Comparison of ENCODE assay signal across 13 mouse cellular contexts in the genomic region with DNA sequence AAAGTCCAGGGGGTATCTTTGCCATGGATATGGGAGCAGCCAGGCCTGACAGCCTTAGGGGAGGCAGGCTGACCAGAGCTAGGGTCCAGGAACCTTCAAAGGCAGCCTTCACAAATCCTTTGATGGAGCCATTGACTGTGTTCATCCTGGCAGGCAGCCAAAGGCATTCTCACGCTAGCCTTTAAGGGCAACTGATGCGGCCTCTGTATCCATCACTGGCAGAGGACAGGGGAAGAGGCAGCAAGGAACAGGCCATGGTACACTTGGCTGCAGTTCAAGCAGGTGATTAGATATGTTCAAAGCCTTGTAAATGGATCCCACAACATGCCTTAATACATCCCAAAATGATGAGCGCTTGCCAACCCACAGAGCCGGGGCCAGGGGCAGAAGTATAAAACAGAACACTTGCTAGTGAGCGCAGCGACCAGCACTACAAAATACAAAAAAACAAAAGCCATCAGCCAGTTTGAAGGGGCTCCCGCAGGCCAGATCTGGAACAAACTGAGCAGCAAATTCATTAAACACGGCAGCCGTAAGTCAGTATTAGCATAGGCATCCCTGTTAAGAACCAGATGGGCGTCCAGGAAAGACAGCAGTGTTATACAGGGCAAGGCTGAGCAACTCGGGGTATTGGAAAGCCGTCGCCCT. TPM values are rescaled to one million over a fixed set of nuclear protein-coding genes. Genes with fewer than 3 reads are reported as not detected.
DNase-seq lines count a peak whose midpoint lies in the region; ATAC-seq lines count a peak whose summit lies in the region.
"Had no signal": no experiment of that assay in that cellular context is flagged by ENCODE, and none has a peak within 500 bp of the region (broad histone marks: within the 10 kb centered on the region; RNA-seq: fewer than 3 reads in every experiment).

No protein-coding gene starts in this region.

- no peaks in the 10 kb centered on the region for H3K9me3 ChIP-seq in hindbrain, embryonic 11.5 days (ENCODE audit: control insufficient read depth, low read length)
- H3K9me3 ChIP-seq in neural tube, embryonic 12.5 days = no peaks in the 10 kb centered on the region
- H3K9me3 ChIP-seq: heart, embryonic 10.5 days; limb, embryonic 15.5 days had no signal

- peaks cover 2% of the 10 kb centered on the region; the same call in 1 of the 2 replicates for H3K4me1 ChIP-seq in hindbrain, embryonic 11.5 days (replicated peaks; ENCODE audit: control insufficient read depth, insufficient read depth, low read length)
- peaks cover 22% of the 10 kb centered on the region for H3K4me1 ChIP-seq in neural tube, embryonic 12.5 days

- WGBS in hindbrain, embryonic 11.5 days = 68% methylated on average over 13 of the region's 13 CpGs
- WGBS in neural tube, embryonic 12.5 days = 48% methylated on average over 13 of the region's 13 CpGs

- ATAC-seq in hindbrain, embryonic 11.5 days (ENCODE audit: low FRiP score) = peak; percentile 30; the same call in 1 of the 2 replicates
- ATAC-seq in neural tube, embryonic 12.5 days (ENCODE audit: low FRiP score, low read depth) = peak; percentile 64

- H3K27me3 ChIP-seq in hindbrain, embryonic 11.5 days (ENCODE audit: control insufficient read depth, insufficient read depth, low read length) = no peaks in the 10 kb centered on the region
- H3K27me3 ChIP-seq in neural tube, embryonic 12.5 days (replicated peaks) = no peaks in the 10 kb centered on the region
- H3K27me3 ChIP-seq: limb, embryonic 15.5 days had no signal

- no peak overlapping the region for H3K4me2 ChIP-seq in hindbrain, embryonic 11.5 days (replicated peaks; ENCODE audit: low read depth, low read length)
- 0 out of 2 replicates have a peak overlapping the region, but pooled peaks have one; percentile 5 for H3K4me2 ChIP-seq in neural tube, embryonic 12.5 days (replicated peaks)
- H3K4me2 ChIP-seq: limb, embryonic 15.5 days had no signal

- no peak overlapping the region for H3K4me3 ChIP-seq in hindbrain, embryonic 11.5 days (ENCODE audit: low read depth, low read length)
- H3K4me3 ChIP-seq in neural tube, embryonic 12.5 days = no peak overlapping the region
- H3K4me3 ChIP-seq: heart, embryonic 10.5 days; limb, embryonic 15.5 days had no signal

- H3K9ac ChIP-seq in hindbrain, embryonic 11.5 days (ENCODE audit: low read depth, low read length) = no peak overlapping the region
- H3K9ac ChIP-seq in neural tube, embryonic 12.5 days = no peak overlapping the region
- H3K9ac ChIP-seq: limb, embryonic 15.5 days had no signal

- peak; percentile 51 for DNase-seq in heart, adult 11 months
- no peak for DNase-seq in heart, adult 18-20 months
- peak; percentile 68 for DNase-seq in adrenal gland, postnatal 10 days
- no peak for DNase-seq in hindbrain, embryonic 11.5 days (ENCODE audit: low spot score)
- no peak for DNase-seq in urinary bladder, postnatal 36 days (ENCODE audit: low spot score in 2 of 2)
- no peak for DNase-seq in B cell, adult 2 months
- DNase-seq in cerebellum, adult 11-12 months = no peak
- DNase-seq: kidney, adult 18-20 months; lung, postnatal 10 days; right cerebral cortex, postnatal 25 days had no signal

- no peaks in the 10 kb centered on the region for H3K36me3 ChIP-seq in hindbrain, embryonic 11.5 days (ENCODE audit: control insufficient read depth, insufficient read depth, low read length)
- H3K36me3 ChIP-seq in neural tube, embryonic 12.5 days = no peaks in the 10 kb centered on the region

- no peak overlapping the region for H3K27ac ChIP-seq in hindbrain, embryonic 11.5 days (ENCODE audit: low read depth, low read length)
- no peak overlapping the region for H3K27ac ChIP-seq in neural tube, embryonic 12.5 days
- H3K27ac ChIP-seq: heart, embryonic 10.5 days had no signal

RNA-seq across cellular contexts. Expression of gene Npffr1, which starts 19.0 kb away (rescaled TPM):
- under 1 TPM in 1 of 2 experiments, not detected in 1; 0.08 TPM for total RNA-seq in heart, adult 18-20 months (2021)
- under 1 TPM; 0.24 to 0.33 TPM for total RNA-seq in adrenal gland, postnatal 10 days (2021)
- polyA plus RNA-seq in hindbrain, embryonic 11.5 days (2014; fragmentation: Nextera tagmentation; extraction: Ambion mirVana) = 0.11 and 0.13 TPM in 2 replicates
- 0.22 and 0.25 TPM in 2 replicates for polyA plus RNA-seq in neural tube, embryonic 12.5 days (2016; fragmentation: Nextera tagmentation; extraction: Ambion mirVana)

Comparison
In these comparisons a context has a peak if more than half of its experiments do, and no peak if none do; other contexts are left out.
1. DNase-seq: peak in heart, adult 11 months (single experiment) and adrenal gland, postnatal 10 days (single experiment); none in heart, adult 18-20 months (0 of 2), hindbrain, embryonic 11.5 days (single experiment), urinary bladder, postnatal 36 days (0 of 2), B cell, adult 2 months (0 of 2) and cerebellum, adult 11-12 months (single experiment).